Mouse (Mus musculus) neutrophil, adult 65 days (primary cell): Measurements from ENCODE around the gene Tnks2. TPM values are rescaled to one million over a fixed set of nuclear protein-coding genes. Genes with fewer than 3 reads are reported as not detected.

Experiments used
- total RNA-seq: library from RNA; stranded (reverse); gene quantifications from 2 replicates; pipeline ENCODE4 v1.2.4, GENCODE M21; 2023

Tnks2 gene
- 77.1 and 100 TPM in 2 replicates for total RNA-seq

DNA sequence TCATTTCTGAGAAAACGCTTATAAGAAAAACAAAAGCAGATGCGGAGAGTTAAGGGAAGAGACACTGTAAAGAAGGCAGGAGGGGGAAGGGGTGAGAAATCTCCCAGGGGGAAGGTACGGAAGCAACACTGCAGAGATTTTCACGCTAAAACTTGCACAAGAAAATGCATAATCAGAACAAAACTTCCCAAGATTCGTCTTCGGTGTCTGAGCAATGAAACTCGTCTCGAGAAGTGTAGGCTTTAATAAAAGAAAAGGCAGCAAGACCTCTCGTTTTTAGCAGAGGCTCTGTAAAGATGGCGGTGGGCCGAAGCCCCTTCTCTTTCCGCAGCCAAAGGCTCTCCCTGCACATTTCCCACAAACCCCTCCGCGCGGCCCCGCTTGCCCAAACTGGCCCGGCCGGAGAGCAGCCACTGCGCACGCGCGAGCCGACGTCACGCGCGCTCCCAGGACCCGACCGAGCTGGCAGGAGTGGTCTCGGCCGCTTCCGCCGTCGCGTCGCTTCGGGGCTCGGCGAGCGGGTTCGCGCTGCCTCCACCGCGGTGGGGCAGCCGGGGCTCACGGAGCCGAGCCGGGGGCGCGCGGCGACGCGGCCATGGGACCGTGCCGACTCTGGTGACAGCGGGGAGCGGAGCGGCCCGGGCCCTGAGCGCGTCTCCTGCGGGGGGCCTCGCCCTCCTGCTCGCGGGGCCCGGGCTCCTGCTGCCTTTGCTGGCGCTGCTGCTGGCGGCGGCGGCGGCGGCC is at the start of gene Tnks2:
Tnks2 (plus strand) TSS at position 445 of the 744 bp plus-strand sequence.

DNA sequence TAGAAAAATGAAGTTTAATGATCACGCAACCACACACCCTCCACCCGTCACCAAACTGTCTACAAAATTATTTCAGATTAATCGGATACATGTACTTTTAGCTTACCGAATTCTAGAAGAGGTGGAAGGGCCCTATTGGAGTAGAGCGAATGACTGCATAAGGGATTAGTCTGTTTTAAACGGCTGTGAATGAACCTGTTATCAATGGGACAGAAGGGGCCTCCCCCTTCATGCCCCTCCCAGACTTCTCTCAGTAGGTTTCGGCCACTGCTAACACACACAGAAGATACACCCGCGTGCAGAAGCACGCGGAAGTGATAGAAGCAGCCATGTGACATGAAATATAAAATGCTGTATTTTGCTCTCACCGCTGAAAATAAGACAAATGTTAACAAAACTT is 85.4 kb downstream of the Tnks2 start, which contains the start of gene Fgfbp3:
Fgfbp3 (minus strand) TSS at position 150 of the 400 bp plus-strand sequence.

DNA sequence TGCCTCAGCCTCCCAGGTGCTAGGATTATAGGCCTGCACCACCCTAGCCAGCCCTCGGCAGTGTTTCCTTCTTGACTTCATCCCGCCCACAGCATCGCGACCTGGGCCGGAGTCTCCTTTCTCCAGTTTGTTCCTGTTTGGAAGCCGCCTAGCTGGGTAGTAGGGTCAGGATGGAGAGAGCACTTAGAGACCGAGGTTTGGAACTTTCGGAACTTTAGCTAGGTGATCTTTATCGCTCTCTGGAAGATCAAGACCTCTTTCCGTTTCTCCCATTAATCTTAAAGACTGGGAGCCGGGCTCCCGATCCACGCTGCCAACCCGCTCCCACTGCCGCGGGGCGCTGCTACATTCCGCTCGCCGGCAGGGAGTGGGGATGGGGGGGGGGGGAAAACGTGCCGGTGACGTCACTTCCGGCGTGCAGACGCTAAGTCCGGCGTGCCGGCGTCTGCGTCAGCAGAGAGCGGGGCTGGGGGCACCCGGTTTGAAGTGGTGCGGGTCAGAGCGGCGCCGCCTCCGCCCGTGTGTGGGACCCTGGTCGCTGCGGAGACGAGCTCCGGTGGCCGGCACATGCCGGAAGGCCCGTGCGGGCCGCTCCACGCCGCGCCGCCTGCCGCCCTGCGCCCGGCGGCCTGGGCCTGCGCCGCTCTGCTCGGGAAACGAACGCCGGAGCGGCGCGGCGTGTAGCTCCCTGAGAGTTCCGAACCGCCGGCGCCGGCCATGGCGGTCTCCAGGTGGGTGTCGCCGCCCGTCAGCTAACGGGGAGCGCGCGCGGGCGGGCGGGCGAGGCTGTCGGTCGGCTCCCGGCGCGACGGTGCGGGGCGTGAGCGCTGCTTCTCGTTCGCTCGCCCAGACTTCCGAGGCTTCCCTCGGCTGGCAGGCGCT is 91.9 kb downstream of the Tnks2 start, which contains the start of gene Btaf1:
Btaf1 (plus strand) TSS at position 409 of the 882 bp plus-strand sequence.

Other genes starting within 250 kb of the Tnks2 start
- not detected in 2 replicates for gene Ppp1r3c, start 97.6 kb upstream of the Tnks2 start, total RNA-seq
- not detected in 2 replicates for gene Fgfbp3, start 85.4 kb downstream of the Tnks2 start, total RNA-seq
- gene Btaf1, start 91.8 kb downstream of the Tnks2 start, total RNA-seq = 22.8 and 33.3 TPM in 2 replicates